Mouse (Mus musculus) neural tube, embryonic 14.5 days (tissue): ENCODE data around the gene Cd8a. TPM values are rescaled to one million over a fixed set of nuclear protein-coding genes. Genes with fewer than 3 reads are reported as not detected.

ENCODE experiments used
- ATAC-seq: fragments of 200-750 bp; cut with Nextera tagmentation; 2 replicates; pipeline ENCODE4 v1.8.0; 2017; ENCODE audit warnings: low read depth, mild to moderate bottlenecking, moderate TSS enrichment, moderate library complexity
- H3K27ac ChIP-seq: fragments of 300-500 bp; sonication (generic); 2 replicates; pipeline ENCODE4 v1.5.1; 2014; ENCODE audit warnings: low read depth, mild to moderate bottlenecking, control low read depth, low read length, moderate library complexity, mixed read lengths
- H3K27me3 ChIP-seq: fragments of 300-500 bp; sonication (generic); 2 replicates; pipeline ENCODE4 v1.6.1; 2014; ENCODE audit warnings: low read length; ENCODE audit not compliant: control insufficient read depth, insufficient read depth
- H3K36me3 ChIP-seq: fragments of 300-500 bp; sonication (generic); 2 replicates; pipeline ENCODE4 v1.6.1; 2014; ENCODE audit warnings: low read length, mixed read lengths; ENCODE audit not compliant: control insufficient read depth, insufficient read depth
- H3K4me1 ChIP-seq: fragments of 300-500 bp; sonication (generic); 2 replicates; pipeline ENCODE4 v1.6.1; 2014; ENCODE audit warnings: low read length; ENCODE audit not compliant: control insufficient read depth, insufficient read depth
- H3K4me2 ChIP-seq: fragments of 300-500 bp; sonication (generic); 2 replicates; pipeline ENCODE4 v1.6.1; 2014; ENCODE audit warnings: mild to moderate bottlenecking, low read depth, low read length, control low read depth
- H3K4me3 ChIP-seq: fragments of 300-500 bp; sonication (generic); 2 replicates; pipeline ENCODE4 v1.5.1; 2014; ENCODE audit warnings: low read depth, low read length, control low read depth, mixed read lengths
- H3K9ac ChIP-seq: fragments of 300-500 bp; sonication (generic); replicated peaks from 2 replicates; pipeline ENCODE4 v1.6.1; 2014; ENCODE audit warnings: low read depth, mild to moderate bottlenecking, control low read depth, low read length, mixed read lengths
- H3K9me3 ChIP-seq: fragments of 300-500 bp; sonication (generic); 2 replicates; pipeline ENCODE4 v1.6.1; 2016; ENCODE audit warnings: low read length; ENCODE audit not compliant: control insufficient read depth
- WGBS: fragments of 180-500 bp; shearing (Covaris S2); extraction: QIAGEN DNeasy Blood & Tissue Kit; methylation state at CpG from one replicate; pipeline ENCODE4 v1.1.7; 2014; 5-methylcytosine and 5-hydroxymethylcytosine counted together
- polyA plus RNA-seq: library from polyadenylated mRNA; unstranded; fragments of >200 nt; fragmentation: Nextera tagmentation; extraction: Ambion mirVana; gene quantifications from 2 replicates; pipeline ENCODE4 v1.2.1, GENCODE M21; 2014

The Cd8a gene
- polyA plus RNA-seq, 1 experiment from 2014 or later, result not detected

- 91% methylated on average over 4 of the region's 4 CpGs for WGBS
- Histone ChIP-seq H3K9me3 (no peaks in the 10 kb centered on the region), H3K4me1 (no peaks in the 10 kb centered on the region)
These were observed 13.0 kb upstream of the Cd8a start for GRCm38 (mm10) chr6:71360221-71360620.

GRCm38 (mm10) chr6:71360751-71361150, 12.5 kb upstream of the Cd8a start:
- Histone ChIP-seq H3K4me1 (no peaks in the 10 kb centered on the region), H3K27ac (no peak overlapping the region), H3K27me3 (no peaks in the 10 kb centered on the region), H3K36me3 (no peaks in the 10 kb centered on the region), H3K9ac (no peak overlapping the region), H3K9me3 (no peaks in the 10 kb centered on the region), H3K4me2 (no peak overlapping the region), H3K4me3 (no peak overlapping the region)
- ATAC-seq, result no peak
- 71% methylated on average over 5 of the region's 5 CpGs for WGBS

More at GRCm38 (mm10) chr6:71360221-71360620, 13.0 kb upstream of the Cd8a start:
- Histone ChIP-seq H3K9ac (no peak overlapping the region), H3K27ac (no peak overlapping the region), H3K4me2 (no peak overlapping the region), H3K27me3 (no peaks in the 10 kb centered on the region), H3K4me3 (no peak overlapping the region), H3K36me3 (no peaks in the 10 kb centered on the region)
- ATAC-seq, result no peak

- Histone ChIP-seq H3K27me3 (no peaks in the 10 kb centered on the region), H3K4me3 (no peak overlapping the region), H3K9ac (no peak overlapping the region), H3K36me3 (no peaks in the 10 kb centered on the region), H3K27ac (no peak overlapping the region), H3K4me2 (no peak overlapping the region), H3K4me1 (no peaks in the 10 kb centered on the region), H3K9me3 (no peaks in the 10 kb centered on the region)
- WGBS, result 90% methylated on average over 10 of the region's 10 CpGs
- ATAC-seq, result no peak
These were observed 12.0 kb upstream of the Cd8a start for GRCm38 (mm10) chr6:71361156-71361670.

GRCm38 (mm10) chr6:71363995-71364394, 9.2 kb upstream of the Cd8a start:
- no peak for ATAC-seq
- no peak overlapping the region for H3K4me2 ChIP-seq
- 77% methylated on average over 2 of the region's 2 CpGs for WGBS

GRCm38 (mm10) chr6:71369416-71369815, 3.8 kb upstream of the Cd8a start:
- no peaks in the 10 kb centered on the region for H3K36me3 ChIP-seq
- no peaks in the 10 kb centered on the region for H3K9me3 ChIP-seq
- no peak overlapping the region for H3K9ac ChIP-seq
- no peak overlapping the region for H3K4me3 ChIP-seq
- no peak overlapping the region for H3K27ac ChIP-seq
- H3K4me1 ChIP-seq, result no peaks in the 10 kb centered on the region
- 92% methylated on average over 6 of the region's 6 CpGs for WGBS
- no peaks in the 10 kb centered on the region for H3K27me3 ChIP-seq
- no peak for ATAC-seq
- H3K4me2 ChIP-seq, result no peak overlapping the region

More at GRCm38 (mm10) chr6:71363995-71364394, 9.2 kb upstream of the Cd8a start:
- H3K4me1 ChIP-seq, result no peaks in the 10 kb centered on the region
- no peaks in the 10 kb centered on the region for H3K36me3 ChIP-seq
- no peaks in the 10 kb centered on the region for H3K27me3 ChIP-seq
- no peak overlapping the region for H3K9ac ChIP-seq
- no peaks in the 10 kb centered on the region for H3K9me3 ChIP-seq
- no peak overlapping the region for H3K4me3 ChIP-seq
- no peak overlapping the region for H3K27ac ChIP-seq

GRCm38 (mm10) chr6:71371085-71371605, 2.1 kb upstream of the Cd8a start:
- no peak overlapping the region for H3K4me2 ChIP-seq
- H3K9me3 ChIP-seq, result no peaks in the 10 kb centered on the region
- no peaks in the 10 kb centered on the region for H3K36me3 ChIP-seq
- H3K27me3 ChIP-seq, result no peaks in the 10 kb centered on the region
- no peak overlapping the region for H3K27ac ChIP-seq
- H3K4me3 ChIP-seq, result no peak overlapping the region
- no peak overlapping the region for H3K9ac ChIP-seq
- no peaks in the 10 kb centered on the region for H3K4me1 ChIP-seq
- no peak for ATAC-seq
- WGBS, result 82% methylated on average over 5 of the region's 5 CpGs

GRCm38 (mm10) chr6:71372041-71372720, 1.0 kb upstream of the Cd8a start:
- WGBS, result 83% methylated on average over 5 of the region's 5 CpGs
- no peak overlapping the region for H3K4me3 ChIP-seq
- H3K4me1 ChIP-seq, result no peaks in the 10 kb centered on the region
- H3K4me2 ChIP-seq, result no peak overlapping the region
- H3K27me3 ChIP-seq, result no peaks in the 10 kb centered on the region
- H3K27ac ChIP-seq, result no peak overlapping the region
- H3K36me3 ChIP-seq, result no peaks in the 10 kb centered on the region
- no peaks in the 10 kb centered on the region for H3K9me3 ChIP-seq
- ATAC-seq, result no peak
- H3K9ac ChIP-seq, result no peak overlapping the region

GRCm38 (mm10) chr6:71374311-71374829, 1.1 kb downstream of the Cd8a start:
- Histone ChIP-seq H3K4me3 (no peak overlapping the region), H3K36me3 (no peaks in the 10 kb centered on the region), H3K4me1 (no peaks in the 10 kb centered on the region), H3K27ac (no peak overlapping the region), H3K9ac (no peak overlapping the region), H3K9me3 (no peaks in the 10 kb centered on the region), H3K27me3 (no peaks in the 10 kb centered on the region), H3K4me2 (no peak overlapping the region)
- 89% methylated on average over 19 of the region's 19 CpGs for WGBS
- no peak for ATAC-seq

- Histone ChIP-seq H3K4me2 (no peak overlapping the region), H3K9me3 (no peaks in the 10 kb centered on the region), H3K4me3 (no peak overlapping the region), H3K27me3 (no peaks in the 10 kb centered on the region), H3K36me3 (no peaks in the 10 kb centered on the region), H3K4me1 (no peaks in the 10 kb centered on the region), H3K27ac (no peak overlapping the region), H3K9ac (no peak overlapping the region)
- 81% methylated on average over 2 of the region's 2 CpGs for WGBS
- ATAC-seq, result no peak
These were observed 1.7 kb downstream of the Cd8a start for GRCm38 (mm10) chr6:71374921-71375320.
